Mouse (Mus musculus) frontal cortex, postnatal 25 days (tissue): ENCODE data around the gene Opalin.
A peak's percentile ranks its signal among the peaks of the same experiment; 100 is the strongest.

Experiments used
- DNase-seq, 2 experiments: peaks; one replicate each; pipeline ENCODE4 v3.0.0; 2022; ENCODE audit warnings: low spot score in 2 of 2

Opalin gene

GRCm38 (mm10) chr19:41076906-41077305 lies at the start of gene Opalin:
TSS of gene Opalin (minus strand) at chr19:41077113.
- DNase-seq, result no peak

- no peak for DNase-seq
Observed at GRCm38 (mm10) chr19:41123009-41123408, 46.1 kb upstream of the Opalin start.

GRCm38 (mm10) chr19:41119924-41120323 lies 43.0 kb upstream of the Opalin start:
- DNase-seq, result peak; percentile 30 to 53

GRCm38 (mm10) chr19:41118346-41118745 lies 41.4 kb upstream of the Opalin start:
- DNase-seq, result no peak

- no peak for DNase-seq
Observed at GRCm38 (mm10) chr19:41117334-41117733, 40.4 kb upstream of the Opalin start.

GRCm38 (mm10) chr19:41114611-41115010 lies 37.7 kb upstream of the Opalin start:
- no peak for DNase-seq

- peak in 1 of 2 experiments; percentile 30 for DNase-seq
Observed at GRCm38 (mm10) chr19:41113911-41114531, 37.1 kb upstream of the Opalin start.

GRCm38 (mm10) chr19:41112609-41113008 lies 35.7 kb upstream of the Opalin start:
- no peak for DNase-seq

- no peak for DNase-seq
Observed at GRCm38 (mm10) chr19:41109991-41110390, 33.1 kb upstream of the Opalin start.

GRCm38 (mm10) chr19:41109496-41109895 lies 32.6 kb upstream of the Opalin start:
- no peak for DNase-seq

- DNase-seq, result no peak
Observed at GRCm38 (mm10) chr19:41108666-41109065, 31.8 kb upstream of the Opalin start.

GRCm38 (mm10) chr19:41107530-41107929 lies 30.6 kb upstream of the Opalin start:
- no peak for DNase-seq

GRCm38 (mm10) chr19:41104922-41105321 lies 28.0 kb upstream of the Opalin start:
- no peak for DNase-seq

GRCm38 (mm10) chr19:41101390-41101789 lies 24.5 kb upstream of the Opalin start:
- DNase-seq, result peak in 1 of 2 experiments; percentile 48

GRCm38 (mm10) chr19:41100863-41101262 lies 23.9 kb upstream of the Opalin start:
- no peak for DNase-seq

- DNase-seq, result no peak
Observed at GRCm38 (mm10) chr19:41097038-41097437, 20.1 kb upstream of the Opalin start.

- no peak for DNase-seq
Observed at GRCm38 (mm10) chr19:41091901-41092300, 15.0 kb upstream of the Opalin start.

GRCm38 (mm10) chr19:41089833-41090232 lies 12.9 kb upstream of the Opalin start:
- peak; percentile 48 to 61 for DNase-seq

GRCm38 (mm10) chr19:41088491-41088890 lies 11.6 kb upstream of the Opalin start:
- no peak for DNase-seq

- DNase-seq, result no peak
Observed at GRCm38 (mm10) chr19:41087901-41088300, 11.0 kb upstream of the Opalin start.

GRCm38 (mm10) chr19:41086700-41087099 lies 9.8 kb upstream of the Opalin start:
- DNase-seq, result peak; percentile 51 to 82

- DNase-seq, result no peak
Observed at GRCm38 (mm10) chr19:41086289-41086688, 9.4 kb upstream of the Opalin start.

GRCm38 (mm10) chr19:41083646-41084045 lies 6.7 kb upstream of the Opalin start:
- DNase-seq, result no peak

GRCm38 (mm10) chr19:41081589-41081988 lies 4.7 kb upstream of the Opalin start:
- no peak for DNase-seq
